Mouse (Mus musculus) midbrain, postnatal 0 days (tissue): ENCODE data around the gene Vrk1. TPM values are rescaled to one million over a fixed set of nuclear protein-coding genes. Genes with fewer than 3 reads are reported as not detected.

Experiments used
- ATAC-seq: fragments of 200-750 bp; cut with Nextera tagmentation; 2 replicates; pipeline ENCODE4 v1.8.0; 2017; ENCODE audit warnings: moderate number of reproducible peaks, mild to moderate bottlenecking, moderate TSS enrichment, moderate library complexity; ENCODE audit not compliant: low FRiP score
- DNase-seq: peaks from one replicate; pipeline ENCODE4 v3.0.0-alpha.2; 2015; ENCODE audit warnings: low spot score
- H3K27ac ChIP-seq: fragments of 300-500 bp; sonication (generic); 2 replicates; pipeline ENCODE4 v1.5.1; 2014; ENCODE audit warnings: low read depth, mild to moderate bottlenecking, low read length, mixed read lengths
- H3K27me3 ChIP-seq: fragments of 300-500 bp; sonication (generic); 2 replicates; pipeline ENCODE4 v1.6.1; 2014; ENCODE audit warnings: low read length, control low read depth, mixed read lengths; ENCODE audit not compliant: insufficient read depth
- H3K36me3 ChIP-seq: fragments of 300-500 bp; sonication (generic); 2 replicates; pipeline ENCODE4 v1.6.1; 2014; ENCODE audit warnings: low read length, control low read depth, mixed read lengths; ENCODE audit not compliant: insufficient read depth
- H3K4me1 ChIP-seq: fragments of 300-500 bp; sonication (generic); 2 replicates; pipeline ENCODE4 v1.6.1; 2014; ENCODE audit warnings: mild to moderate bottlenecking, control low read depth, antibody characterized with exemption, low read length, mixed read lengths; ENCODE audit not compliant: insufficient read depth
- H3K4me2 ChIP-seq: fragments of 300-500 bp; sonication (generic); 2 replicates; pipeline ENCODE4 v1.6.1; 2014; ENCODE audit warnings: low read depth, mild to moderate bottlenecking, low read length, mixed read lengths; ENCODE audit not compliant: poor library complexity, severe bottlenecking
- H3K4me3 ChIP-seq: fragments of 300-500 bp; sonication (generic); 2 replicates; pipeline ENCODE4 v1.5.1; 2014; ENCODE audit warnings: low read depth, mild to moderate bottlenecking, low read length, moderate library complexity
- H3K9ac ChIP-seq: fragments of 300-500 bp; sonication (generic); replicated peaks from 2 replicates; pipeline ENCODE4 v1.6.1; 2014; ENCODE audit warnings: mild to moderate bottlenecking, low read length, moderate library complexity, mixed read lengths; ENCODE audit not compliant: poor library complexity, severe bottlenecking
- H3K9me3 ChIP-seq: fragments of 300-500 bp; sonication (generic); 2 replicates; pipeline ENCODE4 v1.6.1; 2016; ENCODE audit warnings: low read length, control low read depth
- CTCF ChIP-seq: IDR thresholded peaks from 2 replicates; pipeline ENCODE4 v1.5.1; 2016; ENCODE audit warnings: antibody characterized with exemption, mild to moderate bottlenecking
- WGBS: fragments of 180-500 bp; shearing (Covaris S2); extraction: QIAGEN DNeasy Blood & Tissue Kit; methylation state at CpG from one replicate; pipeline ENCODE4 v1.1.7; 2014; 5-methylcytosine and 5-hydroxymethylcytosine counted together
- polyA plus RNA-seq: library from polyadenylated mRNA; unstranded; fragments of >200 nt; fragmentation: Nextera tagmentation; extraction: Ambion mirVana; gene quantifications from 2 replicates; pipeline ENCODE4 v1.2.1, GENCODE M21; 2015
- total RNA-seq: library from RNA; depleted of rRNA; stranded (reverse); fragments of >200 nt; gene quantifications from 2 replicates; pipeline ENCODE4 v1.2.3, GENCODE M21; 2014

Vrk1 gene
- total and polyA plus RNA-seq, 2 experiments from 2014 or later = 9.4 to 30.3 TPM

GRCm38 (mm10) chr12:106030796-106031195, 20.8 kb downstream of the Vrk1 start:
- no peak overlapping the region for H3K4me2 ChIP-seq
- no peaks in the 10 kb centered on the region for H3K36me3 ChIP-seq
- no peaks in the 10 kb centered on the region for H3K27me3 ChIP-seq
- DNase-seq = no peak
- no peaks in the 10 kb centered on the region for H3K9me3 ChIP-seq
- no peak for ATAC-seq
- H3K27ac ChIP-seq = no peak overlapping the region
- no peak overlapping the region for H3K4me3 ChIP-seq
- no peak for TF ChIP-seq CTCF
- H3K4me1 ChIP-seq = no peaks in the 10 kb centered on the region
- no peak overlapping the region for H3K9ac ChIP-seq
- 85% methylated on average over 7 of the region's 7 CpGs for WGBS

DNA sequence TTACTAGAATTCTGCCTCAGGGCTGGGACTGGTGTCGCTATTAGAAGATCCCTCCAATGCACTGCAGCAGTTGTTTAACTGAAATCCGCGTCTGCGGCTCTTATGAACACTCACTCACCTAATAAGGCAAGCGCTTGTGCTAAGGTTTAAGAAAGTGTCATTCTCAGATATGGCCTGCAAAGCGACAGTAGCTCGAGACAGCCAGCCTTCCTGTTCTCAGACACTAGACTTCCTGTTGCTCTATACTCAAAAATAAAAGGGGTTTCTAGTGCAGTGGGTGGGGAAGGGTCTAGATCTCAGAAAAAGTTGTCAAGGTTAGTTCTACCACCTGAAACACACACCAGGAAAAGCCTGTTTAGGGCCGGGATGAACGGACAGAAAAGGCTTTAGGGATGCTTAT, 21.9 kb downstream of the Vrk1 start:
- TF ChIP-seq CTCF = no peak
- H3K27ac ChIP-seq = no peak overlapping the region
- no peak overlapping the region for H3K4me2 ChIP-seq
- DNase-seq (no peak), ATAC-seq (no peak)
- H3K9ac ChIP-seq = no peak overlapping the region
- 83% methylated on average over 9 of the region's 9 CpGs for WGBS
- H3K36me3 ChIP-seq = no peaks in the 10 kb centered on the region
- H3K4me3 ChIP-seq = no peak overlapping the region
- H3K27me3 ChIP-seq = no peaks in the 10 kb centered on the region
- H3K9me3 ChIP-seq = no peaks in the 10 kb centered on the region
- H3K4me1 ChIP-seq = no peaks in the 10 kb centered on the region

GRCm38 (mm10) chr12:106032361-106032760, 22.3 kb downstream of the Vrk1 start:
- Histone ChIP-seq H3K4me3 (no peak overlapping the region), H3K9ac (no peak overlapping the region), H3K4me1 (no peaks in the 10 kb centered on the region), H3K36me3 (no peaks in the 10 kb centered on the region), H3K27me3 (no peaks in the 10 kb centered on the region), H3K9me3 (no peaks in the 10 kb centered on the region), H3K4me2 (no peak overlapping the region), H3K27ac (no peak overlapping the region)
- DNase-seq (no peak), ATAC-seq (no peak)
- no peak for TF ChIP-seq CTCF
- 96% methylated on average over 12 of the region's 12 CpGs for WGBS

DNA sequence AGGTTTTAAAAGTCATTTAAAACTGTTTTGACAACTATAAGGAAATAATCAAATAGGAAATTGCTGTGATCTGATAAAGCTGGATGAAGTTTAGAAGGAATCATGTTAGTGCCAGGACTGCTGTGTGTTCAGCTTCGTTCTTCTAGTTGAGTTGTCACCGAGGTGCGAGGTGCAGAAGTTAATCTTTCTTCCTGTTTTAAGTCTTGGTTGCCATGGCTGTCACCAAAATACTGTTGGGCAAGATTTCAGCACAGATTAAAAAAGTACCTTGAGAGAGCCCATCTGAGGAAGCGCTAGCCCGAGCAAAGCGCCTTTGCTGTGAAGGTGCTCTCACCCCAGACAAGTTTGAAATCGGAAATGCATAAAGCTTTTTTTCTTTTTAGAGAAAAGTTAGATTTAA, 24.2 kb downstream of the Vrk1 start:
- Histone ChIP-seq H3K27me3 (no peaks in the 10 kb centered on the region), H3K4me1 (no peaks in the 10 kb centered on the region), H3K9me3 (no peaks in the 10 kb centered on the region), H3K4me2 (no peak overlapping the region), H3K4me3 (no peak overlapping the region), H3K36me3 (no peaks in the 10 kb centered on the region; the same call in 1 of the 2 replicates), H3K27ac (no peak overlapping the region), H3K9ac (no peak overlapping the region)
- DNase-seq (no peak), ATAC-seq (no peak)
- no peak for TF ChIP-seq CTCF
- 82% methylated on average over 7 of the region's 7 CpGs for WGBS

DNA sequence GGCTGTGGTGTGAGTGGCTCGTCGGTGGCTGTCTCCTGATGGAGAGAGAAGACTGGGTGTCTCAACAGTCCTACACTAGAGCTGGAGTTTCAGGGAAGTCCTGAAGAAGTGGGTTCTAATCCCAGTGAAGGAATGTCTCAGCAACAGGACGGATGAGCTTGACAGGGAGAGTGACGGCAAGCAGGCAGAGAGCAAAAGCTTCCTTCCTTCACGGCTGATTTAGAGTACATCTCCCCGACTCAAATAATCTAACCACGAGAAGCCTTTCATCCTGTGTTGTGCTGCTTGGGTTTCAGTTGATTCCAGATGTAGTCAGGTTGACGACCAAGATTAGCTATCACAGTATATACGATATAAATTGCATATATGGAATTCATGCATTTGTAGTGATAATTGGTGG, 24.7 kb downstream of the Vrk1 start:
- Histone ChIP-seq H3K4me1 (no peaks in the 10 kb centered on the region), H3K4me2 (no peak overlapping the region), H3K9ac (no peak overlapping the region), H3K4me3 (no peak overlapping the region), H3K27ac (no peak overlapping the region), H3K27me3 (no peaks in the 10 kb centered on the region), H3K36me3 (no peaks in the 10 kb centered on the region; the same call in 1 of the 2 replicates), H3K9me3 (no peaks in the 10 kb centered on the region)
- 92% methylated on average over 9 of the region's 9 CpGs for WGBS
- ATAC-seq (no peak), DNase-seq (no peak)
- TF ChIP-seq CTCF = no peak

- Histone ChIP-seq H3K27me3 (no peaks in the 10 kb centered on the region), H3K36me3 (peaks cover 3% of the 10 kb centered on the region; the same call in 1 of the 2 replicates), H3K4me3 (no peak overlapping the region), H3K4me1 (no peaks in the 10 kb centered on the region), H3K9me3 (no peaks in the 10 kb centered on the region), H3K27ac (no peak overlapping the region), H3K4me2 (no peak overlapping the region), H3K9ac (no peak overlapping the region)
- DNase-seq = no peak
- no peak for ATAC-seq
- 95% methylated on average over 7 of the region's 7 CpGs for WGBS
- TF ChIP-seq CTCF = no peak
Measured at GRCm38 (mm10) chr12:106040259-106040658, 30.2 kb downstream of the Vrk1 start.
